Mouse (Mus musculus) embryo, embryonic 11 days (tissue): ENCODE measurements around the gene Zcchc3.

Experiments
- DNase-seq: peaks from one replicate; pipeline ENCODE4 v3.0.0-alpha.2; 2015

Gene Zcchc3

GRCm38 (mm10) chr2:152406126-152406525 is 8.7 kb downstream of the Zcchc3 start:
- peak; percentile 98 for DNase-seq

DNA sequence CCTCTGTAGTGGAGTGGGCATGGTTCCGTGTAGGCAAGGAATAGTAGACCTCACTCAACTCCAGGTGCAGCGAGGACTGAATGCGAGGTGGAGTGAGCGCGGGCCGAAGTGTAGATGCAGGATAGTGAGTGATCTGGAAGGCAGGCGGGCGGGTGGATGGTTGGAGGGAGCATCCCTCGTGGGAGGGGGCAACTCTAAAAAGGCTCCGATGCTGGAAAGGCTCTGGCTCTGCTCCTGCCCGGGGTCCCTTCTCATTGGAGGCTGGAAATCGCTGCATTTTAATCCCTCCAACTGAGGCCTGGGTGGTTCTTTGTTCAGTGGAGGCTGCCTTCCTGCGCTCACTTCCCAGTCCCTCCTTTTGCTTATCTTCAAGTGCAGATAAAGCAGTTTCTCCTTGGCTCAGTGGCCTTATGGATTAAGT is 15.7 kb downstream of the Zcchc3 start:
- no peak for DNase-seq

DNA sequence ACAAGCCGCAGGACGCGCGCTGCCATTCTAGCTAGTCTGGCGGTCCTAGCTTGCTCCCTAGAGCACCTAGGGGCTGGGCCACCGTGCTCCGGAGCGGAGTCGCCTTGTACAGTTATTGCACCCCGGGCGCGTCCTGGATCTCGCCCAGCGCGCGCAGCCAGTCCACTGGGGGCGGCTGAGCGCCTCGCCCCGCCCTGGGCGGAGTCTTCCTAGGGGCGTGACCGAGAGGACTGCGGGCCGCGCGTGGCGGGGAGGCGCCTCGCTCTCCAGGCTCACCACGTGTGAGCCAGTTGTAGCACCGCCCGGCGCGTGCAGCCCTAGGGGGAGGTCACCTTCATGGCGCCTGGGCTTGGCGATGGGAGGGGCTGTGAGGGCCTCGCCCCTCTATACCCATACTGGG is 16.1 kb downstream of the Zcchc3 start:
- DNase-seq, result peak; percentile 97

- peak; percentile 98 for DNase-seq
Observed at GRCm38 (mm10) chr2:152397680-152398435, 17.0 kb downstream of the Zcchc3 start, which contains the start of gene Sox12. Sox12 (minus strand) TSS chr2:152398063.

DNA sequence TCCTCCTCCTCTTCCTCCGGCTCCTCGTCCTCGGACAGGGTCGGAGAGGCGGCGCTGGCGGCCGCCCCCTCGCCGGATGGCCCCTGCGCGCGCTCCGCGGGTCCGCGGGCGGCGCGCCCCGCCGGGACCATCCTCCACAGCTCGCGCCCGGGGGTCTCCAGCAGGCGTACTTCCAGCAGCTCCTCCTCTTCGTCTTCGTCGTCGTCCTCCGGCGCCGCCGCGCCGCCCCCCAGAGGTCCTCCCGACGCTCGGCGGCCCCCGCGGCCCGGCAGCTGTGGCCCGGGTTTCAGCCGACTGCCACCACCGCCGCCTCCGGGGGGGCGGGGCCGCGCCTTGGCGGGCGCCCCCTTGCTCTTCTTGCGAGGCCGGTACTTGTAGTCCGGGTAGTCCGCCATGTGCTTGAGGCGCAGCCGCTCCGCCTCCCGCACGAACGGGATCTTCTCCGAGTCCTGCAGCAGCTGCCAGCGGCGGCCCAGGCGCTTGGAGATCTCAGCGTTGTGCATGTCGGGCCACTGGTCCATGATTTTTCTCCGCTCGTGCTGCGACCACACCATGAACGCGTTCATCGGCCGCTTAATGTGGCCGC is 17.7 kb downstream of the Zcchc3 start:
- peak; percentile 87 for DNase-seq

DNA sequence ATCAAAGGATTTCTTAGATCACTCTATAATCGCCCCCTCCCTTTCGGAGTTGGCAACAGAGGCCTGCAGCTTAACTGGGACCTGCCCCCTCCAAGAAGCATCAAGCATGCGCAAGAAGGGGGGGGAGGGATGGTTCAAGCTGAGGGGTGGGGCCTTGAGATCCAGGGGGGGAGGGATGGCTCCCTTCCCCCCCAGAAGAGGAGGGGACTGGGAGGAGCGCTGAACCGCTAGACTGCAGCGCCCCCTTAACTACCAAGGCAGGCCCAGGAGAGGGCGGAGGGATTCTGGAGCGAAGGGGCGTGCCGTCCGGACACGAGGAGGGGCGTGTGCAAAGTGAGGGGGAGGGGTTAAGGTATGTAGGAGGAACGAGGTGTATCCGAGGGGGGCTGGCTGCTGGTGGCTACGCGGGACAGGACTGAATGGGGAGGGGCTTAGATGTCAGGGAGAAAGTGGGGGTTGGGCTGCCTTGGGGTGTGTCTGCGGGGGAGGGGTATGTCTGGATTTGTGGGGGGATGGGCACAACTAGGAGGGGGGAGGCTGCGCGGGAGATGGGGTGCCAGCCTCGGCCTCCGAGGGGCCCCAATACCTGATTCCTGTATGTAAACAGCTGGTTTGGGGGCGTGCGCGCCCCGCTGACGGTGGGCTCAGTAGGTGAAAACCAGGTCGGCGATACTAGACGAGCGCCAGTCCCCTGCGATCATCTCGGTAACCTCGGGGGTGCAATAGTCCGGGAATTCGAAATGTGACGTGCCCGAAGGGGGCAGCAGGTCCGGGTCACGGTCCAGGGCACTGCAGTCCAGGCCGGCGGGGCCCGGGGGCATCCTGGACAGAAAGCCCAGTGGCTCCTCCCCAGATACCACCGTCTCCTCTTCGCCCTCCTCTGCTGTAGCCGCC is 18.5 kb downstream of the Zcchc3 start:
- peak; percentile 98 for DNase-seq

GRCm38 (mm10) chr2:152395271-152395920 is 19.4 kb downstream of the Zcchc3 start:
- no peak for DNase-seq

DNA sequence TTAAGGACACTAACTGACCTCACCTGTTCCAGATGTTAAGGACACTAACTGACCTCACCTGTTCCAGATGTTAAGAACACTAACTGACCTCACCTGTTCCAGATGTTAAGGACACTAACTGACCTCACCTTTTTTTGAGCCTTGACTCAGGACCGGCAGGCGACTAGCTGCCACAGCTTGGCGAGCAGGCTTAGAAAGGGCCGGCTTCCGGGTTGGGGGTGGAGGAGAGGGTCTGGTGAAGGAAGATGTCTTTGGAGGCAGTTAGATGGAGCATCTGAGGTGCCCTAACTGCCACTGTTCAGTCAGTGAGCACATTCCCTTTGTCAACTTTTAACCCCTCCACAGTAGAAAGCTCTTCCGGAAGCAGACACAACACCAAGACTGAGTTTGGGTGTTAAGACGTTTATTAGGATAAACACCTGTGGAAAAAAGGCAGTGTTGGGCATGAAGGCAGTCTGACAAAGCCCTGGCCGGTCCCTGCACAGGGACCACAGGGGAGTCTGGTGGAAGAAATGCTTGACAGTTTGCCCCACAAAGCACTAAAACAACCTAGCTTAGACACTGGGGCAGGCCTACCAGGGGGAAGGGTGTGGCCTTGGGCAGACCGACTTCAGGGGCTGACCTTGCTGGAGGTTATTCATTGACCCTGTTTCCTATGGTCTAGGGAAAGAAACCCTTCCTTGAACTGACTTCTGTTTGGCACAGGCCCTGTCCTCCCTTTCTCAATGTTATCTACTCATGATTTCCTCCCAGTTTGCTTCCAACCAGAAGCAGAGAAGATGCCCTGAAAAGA is 21.4 kb downstream of the Zcchc3 start:
- DNase-seq, result no peak

GRCm38 (mm10) chr2:152392786-152393185 is 22.0 kb downstream of the Zcchc3 start:
- DNase-seq, result peak; percentile 79

DNA sequence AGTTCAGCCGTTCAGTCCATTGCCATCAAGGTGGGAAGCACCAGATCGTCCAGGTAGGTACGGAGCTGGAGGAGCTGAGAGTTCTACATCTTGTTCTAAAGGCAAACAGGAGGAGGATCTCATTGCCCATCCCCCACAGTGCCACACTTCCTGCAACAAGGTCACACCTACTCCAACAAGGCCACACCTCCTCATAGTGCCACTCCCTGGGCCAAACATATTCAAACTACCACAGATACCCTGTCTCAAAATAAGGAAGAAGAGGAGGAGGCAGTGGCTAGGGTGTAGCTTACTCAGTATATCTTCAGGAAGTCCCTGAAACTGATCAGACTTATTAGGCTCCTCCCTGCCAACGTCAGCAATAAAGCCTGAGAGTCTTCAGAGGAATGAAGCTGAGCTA is 30.6 kb downstream of the Zcchc3 start:
- DNase-seq, result no peak

DNA sequence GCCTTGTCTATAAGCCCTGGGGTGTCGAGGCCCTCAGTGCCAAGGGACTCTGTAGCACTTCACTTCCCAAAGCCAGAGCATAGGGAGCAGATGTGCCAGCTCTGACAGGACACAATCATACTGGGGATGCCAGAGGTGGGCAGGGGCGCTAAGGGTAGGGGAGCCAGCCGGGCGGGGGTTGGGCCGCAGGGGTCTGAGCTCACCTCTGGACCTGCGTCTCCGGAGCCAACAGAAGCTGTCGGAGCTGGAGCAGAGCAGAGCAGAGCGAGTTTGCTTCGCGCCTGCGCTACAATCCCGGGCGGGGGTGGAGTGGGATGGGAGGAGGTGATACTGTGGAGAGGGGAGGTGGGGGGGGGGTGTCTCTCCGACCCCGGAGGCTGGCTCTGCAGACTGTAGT is 38.5 kb downstream of the Zcchc3 start, which contains the start of gene Nrsn2:
TSS of gene Nrsn2 (minus strand) at position 294 of the 397 bp plus-strand sequence.
- DNase-seq, result peak; percentile 57

- peak; percentile 76 for DNase-seq
Observed at GRCm38 (mm10) chr2:152375652-152376344, 39.0 kb downstream of the Zcchc3 start.

- no peak for DNase-seq
Observed at GRCm38 (mm10) chr2:152373547-152373946, 41.3 kb downstream of the Zcchc3 start.

GRCm38 (mm10) chr2:152372661-152373060 is 42.2 kb downstream of the Zcchc3 start:
- DNase-seq, result no peak

DNA sequence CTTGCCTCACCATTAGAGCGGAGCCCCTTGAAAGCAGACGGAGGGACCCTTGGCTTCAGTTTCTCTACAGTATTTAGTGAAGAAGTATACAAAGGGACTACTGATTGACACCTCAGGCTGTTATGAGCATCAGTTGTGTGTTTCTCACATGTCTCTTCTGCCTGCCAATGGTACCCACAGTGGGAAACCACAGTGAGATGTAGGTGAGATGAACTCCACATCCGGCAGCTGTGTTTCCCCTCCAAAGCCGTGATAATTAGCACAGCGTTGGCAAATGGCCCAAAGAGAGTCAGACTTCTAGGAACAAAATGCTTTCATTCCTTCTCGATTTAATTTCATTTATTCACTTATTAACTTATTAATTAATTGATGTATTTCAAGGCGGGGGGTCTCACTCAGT is 42.7 kb downstream of the Zcchc3 start:
- no peak for DNase-seq

GRCm38 (mm10) chr2:152368532-152369140 is 46.2 kb downstream of the Zcchc3 start:
- peak; percentile 77 for DNase-seq

GRCm38 (mm10) chr2:152367917-152368316 is 46.9 kb downstream of the Zcchc3 start:
- DNase-seq, result no peak

GRCm38 (mm10) chr2:152363245-152364147 is 51.3 kb downstream of the Zcchc3 start:
- peak; percentile 86 for DNase-seq
